Mouse (Mus musculus) small intestine, adult 2 months (tissue): ENCODE data around the gene Mknk1. TPM values are rescaled to one million over a fixed set of nuclear protein-coding genes. Genes with fewer than 3 reads are reported as not detected.
A peak's percentile ranks its signal among the peaks of the same experiment; 100 is the strongest.

ENCODE experiments used
- H3K27ac ChIP-seq: fragments of 200-500 bp; 2 replicates; pipeline ENCODE4 v1.5.1; 2012; ENCODE audit warnings: low read depth, low read length, control low read depth, inconsistent platforms; ENCODE audit not compliant: insufficient read depth
- H3K27me3 ChIP-seq: fragments of 200-500 bp; 2 replicates; pipeline ENCODE4 v1.6.1; 2012; ENCODE audit warnings: mild to moderate bottlenecking, moderate library complexity, low read length, inconsistent platforms; ENCODE audit not compliant: control insufficient read depth, insufficient read depth
- H3K36me3 ChIP-seq: fragments of 200-500 bp; 2 replicates; pipeline ENCODE4 v1.6.1; 2012; ENCODE audit warnings: mild to moderate bottlenecking, low read length, control low read depth, inconsistent platforms; ENCODE audit not compliant: control insufficient read depth, insufficient read depth
- H3K4me1 ChIP-seq: fragments of 200-500 bp; 2 replicates; pipeline ENCODE4 v1.6.1; 2012; ENCODE audit warnings: low read length, inconsistent platforms, mixed read lengths; ENCODE audit not compliant: control insufficient read depth, insufficient read depth, insufficient read length
- H3K4me3 ChIP-seq: fragments of 200-500 bp; 2 replicates; pipeline ENCODE4 v1.5.1; 2012; ENCODE audit warnings: low read depth, mild to moderate bottlenecking, control low read depth, inconsistent platforms, low read length, moderate library complexity
- CTCF ChIP-seq: fragments of 200-500 bp; IDR thresholded peaks from 2 replicates; pipeline ENCODE4 v1.5.1; 2012; ENCODE audit warnings: low read depth, mild to moderate bottlenecking, control low read depth, inconsistent platforms, low read length, moderate library complexity, mixed read lengths; ENCODE audit not compliant: insufficient replicate concordance, insufficient read length; ENCODE audit errors: extremely low read depth
- POLR2A ChIP-seq: fragments of 200-500 bp; IDR thresholded peaks from 2 replicates; pipeline ENCODE4 v1.6.1; 2012; ENCODE audit warnings: low read depth, mild to moderate bottlenecking, control low read depth, inconsistent platforms, low read length, moderate library complexity
- WGBS: fragments of 180-500 bp; shearing (Covaris S2); methylation state at CpG from one replicate; pipeline ENCODE4 v1.1.7; 2018; 5-methylcytosine and 5-hydroxymethylcytosine counted together
- polyA plus RNA-seq: library from polyadenylated mRNA; depleted of rRNA; stranded (reverse); fragments of >200 nt; gene quantifications from 2 replicates; pipeline ENCODE4 v1.2.3, GENCODE M21; 2012

The Mknk1 gene
- polyA plus RNA-seq, 1 experiment = 25.3 TPM

DNA sequence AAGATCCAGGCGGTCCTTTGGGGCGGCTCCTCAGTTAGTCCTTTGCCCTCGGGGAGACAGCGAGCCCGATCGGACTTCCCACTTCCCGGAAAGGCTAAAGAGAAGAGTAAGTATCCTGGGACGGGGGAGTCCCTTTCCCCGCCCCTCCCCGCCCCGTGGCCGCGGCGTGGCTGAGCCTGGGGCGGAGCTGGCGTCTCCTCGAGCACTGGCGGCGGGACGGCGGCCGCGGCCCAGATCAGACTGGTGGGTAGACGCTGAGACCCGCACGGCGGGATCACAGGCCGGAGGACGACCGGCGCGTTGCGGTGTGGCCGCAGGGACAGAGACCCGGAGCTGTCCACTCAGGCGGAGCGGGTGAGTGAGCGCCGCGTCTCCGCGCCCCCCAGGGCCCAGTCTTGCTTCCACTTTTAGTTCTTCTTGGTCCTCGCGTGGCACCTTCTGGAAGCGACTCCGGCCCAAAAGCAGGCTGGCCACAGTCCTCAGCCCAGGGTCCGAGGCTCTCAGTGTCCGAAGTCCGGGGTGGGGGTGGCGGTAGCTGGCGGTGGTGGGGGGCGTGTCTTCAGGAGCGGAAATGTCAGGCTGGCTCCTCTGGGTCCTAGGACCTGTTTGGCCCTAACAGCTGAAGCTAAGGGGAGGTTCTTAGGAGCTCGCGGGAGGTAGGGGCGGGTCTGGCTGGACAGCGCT, 11.0 kb upstream of the Mknk1 start, which contains the start of gene Mob3c:
Gene Mob3c (plus strand): TSS at position 205 of the 684 bp plus-strand sequence.
- H3K4me3 ChIP-seq = peak within 1 kb of the TSS; percentile 92
- TF ChIP-seq POLR2A (peak; percentile 83), CTCF (0 out of 2 replicates have a peak, but pooled peaks have one; percentile 11)
- H3K27me3 ChIP-seq = no peaks in the 10 kb centered on the region
- WGBS = under 1% methylated on average over 57 of the region's 57 CpGs
- peaks cover 44% of the 10 kb centered on the region for H3K4me1 ChIP-seq
- peaks cover 14% of the 10 kb centered on the region for H3K36me3 ChIP-seq
- H3K27ac ChIP-seq = peak within 1 kb of the TSS; percentile 96

DNA sequence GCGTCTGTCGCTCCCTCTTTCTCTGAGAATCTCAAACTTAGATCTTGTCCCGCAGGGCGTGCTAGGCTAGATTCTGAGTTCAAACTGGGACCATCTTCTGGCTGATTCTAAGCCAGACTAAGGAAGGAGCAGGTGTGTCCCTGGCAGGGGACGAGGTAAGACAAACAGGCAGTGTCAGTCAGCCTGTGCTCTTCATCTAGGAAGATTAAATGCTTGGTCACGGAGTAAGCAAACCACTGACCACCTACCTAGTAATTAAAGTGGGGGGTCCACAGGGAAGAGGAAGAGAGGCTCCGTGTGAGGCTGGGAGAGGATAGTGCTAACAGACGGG, 10.5 kb upstream of the Mknk1 start:
- peaks cover 45% of the 10 kb centered on the region for H3K4me1 ChIP-seq
- H3K4me3 ChIP-seq = peak overlapping the region; percentile 92
- peak overlapping the region; percentile 78 for H3K27ac ChIP-seq
- H3K27me3 ChIP-seq = no peaks in the 10 kb centered on the region
- 11% methylated on average over 8 of the region's 8 CpGs for WGBS
- H3K36me3 ChIP-seq = peaks cover 16% of the 10 kb centered on the region
- TF ChIP-seq POLR2A = no peak
- no peak for TF ChIP-seq CTCF

DNA sequence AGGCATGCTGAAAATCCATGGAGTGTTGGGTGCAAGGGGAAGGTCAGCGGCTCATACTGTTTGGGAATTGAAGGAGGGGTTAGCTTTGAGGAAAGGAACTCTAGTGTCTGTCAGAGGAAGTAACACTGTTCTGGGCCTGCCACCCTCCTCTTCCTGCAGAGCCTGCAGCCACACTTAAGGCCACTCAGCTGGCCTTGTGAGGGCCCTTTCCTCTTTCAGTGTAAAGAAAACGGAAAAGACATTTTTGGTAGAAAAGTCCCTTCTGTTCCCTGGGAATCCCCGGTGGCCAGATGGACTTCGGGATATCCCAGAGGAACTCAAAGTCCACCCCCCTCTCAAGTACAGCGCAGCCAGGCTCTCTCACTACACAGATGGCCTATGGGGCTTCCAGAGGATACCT, 8.5 kb upstream of the Mknk1 start:
- H3K27ac ChIP-seq = 0 out of 2 replicates have a peak overlapping the region, but pooled peaks have one; percentile 7
- TF ChIP-seq POLR2A (no peak), CTCF (no peak)

DNA sequence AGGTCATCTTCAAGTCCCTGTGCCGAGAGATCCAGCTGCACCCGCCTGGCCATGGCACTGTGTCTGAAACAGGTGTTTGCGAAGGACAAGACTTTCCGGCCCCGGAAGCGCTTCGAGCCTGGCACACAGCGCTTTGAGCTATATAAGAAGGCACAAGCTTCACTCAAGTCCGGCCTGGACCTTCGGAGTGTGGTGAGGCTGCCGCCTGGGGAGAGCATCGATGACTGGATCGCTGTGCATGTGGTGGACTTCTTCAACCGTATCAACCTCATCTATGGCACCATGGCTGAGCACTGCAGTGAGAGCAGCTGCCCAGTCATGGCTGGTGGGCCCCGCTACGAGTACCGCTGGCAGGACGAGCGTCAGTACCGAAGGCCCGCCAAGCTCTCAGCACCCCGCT, 7.8 kb upstream of the Mknk1 start:
- H3K27me3 ChIP-seq = no peaks in the 10 kb centered on the region
- H3K36me3 ChIP-seq = peaks cover 36% of the 10 kb centered on the region
- no peak overlapping the region for H3K4me3 ChIP-seq
- H3K27ac ChIP-seq = no peak overlapping the region
- peaks cover 35% of the 10 kb centered on the region for H3K4me1 ChIP-seq
- 95% methylated on average over 22 of the region's 22 CpGs for WGBS
- no peak for TF ChIP-seq CTCF
- no peak for TF ChIP-seq POLR2A

More for the DNA sequence above, 8.5 kb upstream of the Mknk1 start:
- WGBS = 72% methylated on average over 5 of the region's 5 CpGs
- no peak overlapping the region for H3K4me3 ChIP-seq
- H3K27me3 ChIP-seq = no peaks in the 10 kb centered on the region
- peaks cover 33% of the 10 kb centered on the region for H3K36me3 ChIP-seq
- peaks cover 35% of the 10 kb centered on the region for H3K4me1 ChIP-seq

DNA sequence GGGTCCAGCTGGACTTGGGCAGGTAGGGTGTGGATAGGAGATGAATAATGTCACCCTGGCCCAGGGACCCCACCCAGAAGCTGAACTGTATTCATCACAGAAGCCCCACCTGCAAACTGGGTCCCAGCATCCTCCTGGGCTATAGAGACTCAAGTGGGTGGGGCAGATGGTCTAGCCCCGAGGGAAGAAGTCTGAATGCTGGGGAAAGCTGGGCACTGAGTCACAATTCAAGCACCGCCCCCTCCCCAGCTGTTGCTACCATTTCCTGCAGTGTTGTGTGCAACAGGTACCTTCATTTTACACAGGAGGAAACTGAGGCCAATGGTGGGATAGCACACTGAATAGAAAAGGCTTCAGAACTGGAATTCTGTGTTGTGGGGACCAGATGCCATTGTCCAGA, 7.0 kb upstream of the Mknk1 start:
- no peak overlapping the region for H3K4me3 ChIP-seq
- H3K27me3 ChIP-seq = no peaks in the 10 kb centered on the region
- no peak for TF ChIP-seq CTCF
- H3K4me1 ChIP-seq = peaks cover 32% of the 10 kb centered on the region
- 54% methylated on average over 2 of the region's 2 CpGs for WGBS
- H3K36me3 ChIP-seq = peaks cover 36% of the 10 kb centered on the region
- H3K27ac ChIP-seq = peak overlapping the region; percentile 55

DNA sequence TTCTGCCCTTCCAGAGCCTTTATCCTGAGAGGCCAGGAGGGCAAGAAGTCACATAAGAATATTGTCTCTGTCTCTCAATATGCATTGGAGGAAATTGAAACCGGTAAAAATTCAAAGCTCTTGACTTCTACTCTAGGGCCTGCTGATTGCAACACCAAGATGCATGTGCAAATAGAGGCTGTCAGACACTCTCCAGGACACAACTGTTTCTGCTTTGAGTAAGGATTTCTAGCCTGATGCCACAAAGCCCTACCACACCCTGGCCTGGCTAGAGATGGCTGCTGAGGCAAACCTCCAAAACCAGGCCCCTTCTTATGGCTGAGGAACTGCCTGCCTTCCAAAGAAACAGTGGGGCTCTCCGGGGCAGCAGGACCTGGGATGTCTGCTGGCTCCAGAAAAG, 3.4 kb upstream of the Mknk1 start:
- TF ChIP-seq CTCF = no peak
- TF ChIP-seq POLR2A = no peak
- H3K4me1 ChIP-seq = peaks cover 18% of the 10 kb centered on the region
- peaks cover 36% of the 10 kb centered on the region for H3K36me3 ChIP-seq
- H3K27me3 ChIP-seq = no peaks in the 10 kb centered on the region
- no peak overlapping the region for H3K27ac ChIP-seq
- no peak overlapping the region for H3K4me3 ChIP-seq
- WGBS = 67% methylated on average over 2 of the region's 2 CpGs

DNA sequence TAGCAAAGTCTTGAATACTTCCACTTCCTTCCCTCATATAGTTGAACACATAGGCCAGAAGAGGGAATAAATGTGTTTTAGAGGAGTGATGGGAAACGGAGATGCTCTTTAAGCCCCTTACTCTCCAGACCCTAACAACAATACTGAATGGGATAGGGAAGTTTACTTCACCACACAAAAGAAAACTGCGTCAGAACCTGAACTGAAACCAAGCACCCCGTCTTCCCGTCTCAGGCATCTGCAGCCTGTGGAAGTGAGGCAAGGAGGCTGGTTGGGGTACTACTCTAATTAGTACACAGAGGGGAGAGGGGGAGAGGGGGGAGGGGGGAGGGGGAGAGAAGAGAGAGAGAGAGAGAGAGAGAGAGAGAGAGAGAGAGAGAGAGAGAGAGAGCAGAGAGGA, 802 bp upstream of the Mknk1 start:
- Histone ChIP-seq H3K27me3 (no peaks in the 10 kb centered on the region), H3K4me1 (peaks cover 4% of the 10 kb centered on the region; the same call in 1 of the 2 replicates), H3K36me3 (peaks cover 22% of the 10 kb centered on the region), H3K27ac (no peak overlapping the region), H3K4me3 (no peak overlapping the region)
- WGBS = 54% methylated on average over 4 of the region's 4 CpGs
- TF ChIP-seq POLR2A = no peak
- TF ChIP-seq CTCF = no peak
